Mouse (Mus musculus) hindbrain, embryonic 15.5 days (tissue): Measurements from ENCODE around the gene Spata25. TPM values are rescaled to one million over a fixed set of nuclear protein-coding genes. Genes with fewer than 3 reads are reported as not detected.

ENCODE experiments used
- ATAC-seq: fragments of 200-750 bp; cut with Nextera tagmentation; 2 replicates; pipeline ENCODE4 v1.8.0; 2017; ENCODE audit warnings: low read depth, moderate number of reproducible peaks, moderate TSS enrichment; ENCODE audit not compliant: low FRiP score
- H3K27ac ChIP-seq: fragments of 300-500 bp; sonication (generic); replicated peaks from 2 replicates; pipeline ENCODE4 v1.5.1; 2015; ENCODE audit warnings: mild to moderate bottlenecking, inconsistent platforms
- H3K27me3 ChIP-seq: fragments of 300-500 bp; sonication (generic); 2 replicates; pipeline ENCODE4 v1.6.1; 2015; ENCODE audit warnings: control low read depth, inconsistent platforms
- H3K36me3 ChIP-seq: fragments of 300-500 bp; sonication (generic); 2 replicates; pipeline ENCODE4 v1.6.1; 2015; ENCODE audit warnings: control low read depth, inconsistent platforms
- H3K4me1 ChIP-seq: fragments of 300-500 bp; sonication (generic); replicated peaks from 2 replicates; pipeline ENCODE4 v1.6.1; 2015; ENCODE audit warnings: control low read depth, inconsistent platforms
- H3K4me2 ChIP-seq: fragments of 300-500 bp; sonication (generic); 2 replicates; pipeline ENCODE4 v1.6.1; 2015; ENCODE audit warnings: moderate library complexity, mild to moderate bottlenecking, inconsistent platforms
- H3K4me3 ChIP-seq: fragments of 300-500 bp; sonication (generic); 2 replicates; pipeline ENCODE4 v1.5.1; 2015; ENCODE audit warnings: mild to moderate bottlenecking, inconsistent platforms
- H3K9ac ChIP-seq: fragments of 300-500 bp; sonication (generic); 2 replicates; pipeline ENCODE4 v1.6.1; 2015; ENCODE audit warnings: inconsistent platforms
- H3K9me3 ChIP-seq: fragments of 300-500 bp; sonication (generic); 2 replicates; pipeline ENCODE4 v1.6.1; 2016; ENCODE audit warnings: control low read depth, inconsistent platforms
- WGBS: fragments of 180-500 bp; shearing (Covaris S2); methylation state at CpG from one replicate; pipeline ENCODE4 v1.1.7; 2015; 5-methylcytosine and 5-hydroxymethylcytosine counted together
- polyA plus RNA-seq: library from polyadenylated mRNA; unstranded; fragments of >200 nt; fragmentation: Nextera tagmentation; extraction: Ambion mirVana; gene quantifications from 2 replicates; pipeline ENCODE4 v1.2.1, GENCODE M21; 2015

Gene Spata25
- polyA plus RNA-seq, 1 experiment from 2014 or later: 0.34 TPM

DNA sequence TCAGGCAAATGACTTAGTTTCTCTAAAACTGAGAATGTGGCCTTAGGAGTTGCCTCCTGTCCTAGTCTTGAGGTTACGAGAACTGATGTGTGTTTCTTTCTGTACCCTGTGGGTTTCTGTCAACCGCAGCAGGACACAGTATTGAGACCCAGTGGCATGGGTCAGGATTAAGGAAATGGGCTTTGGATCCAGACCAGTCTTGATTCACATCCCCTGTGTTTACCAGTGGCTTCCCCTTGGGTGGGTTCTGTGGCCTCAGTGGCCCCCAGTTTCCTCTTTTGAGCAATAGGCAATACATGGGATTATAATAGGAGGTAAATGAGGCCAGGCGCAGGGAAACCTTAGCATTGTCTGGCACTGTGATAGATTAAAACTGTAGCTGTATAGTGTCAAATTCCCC is 41.3 kb downstream of the Spata25 start:
- H3K36me3 ChIP-seq: peaks cover 2% of the 10 kb centered on the region; the same call in 1 of the 2 replicates
- 81% methylated on average over 3 of the region's 3 CpGs for WGBS
- no peaks in the 10 kb centered on the region for H3K27me3 ChIP-seq
- ATAC-seq: no peak
- H3K9ac ChIP-seq: peak overlapping the region; percentile 55; the same call in 1 of the 2 replicates
- H3K4me1 ChIP-seq: peaks cover 25% of the 10 kb centered on the region
- H3K4me3 ChIP-seq: peak overlapping the region; percentile 59
- H3K4me2 ChIP-seq: peak overlapping the region; percentile 89
- H3K27ac ChIP-seq: no peak overlapping the region
- no peaks in the 10 kb centered on the region for H3K9me3 ChIP-seq

DNA sequence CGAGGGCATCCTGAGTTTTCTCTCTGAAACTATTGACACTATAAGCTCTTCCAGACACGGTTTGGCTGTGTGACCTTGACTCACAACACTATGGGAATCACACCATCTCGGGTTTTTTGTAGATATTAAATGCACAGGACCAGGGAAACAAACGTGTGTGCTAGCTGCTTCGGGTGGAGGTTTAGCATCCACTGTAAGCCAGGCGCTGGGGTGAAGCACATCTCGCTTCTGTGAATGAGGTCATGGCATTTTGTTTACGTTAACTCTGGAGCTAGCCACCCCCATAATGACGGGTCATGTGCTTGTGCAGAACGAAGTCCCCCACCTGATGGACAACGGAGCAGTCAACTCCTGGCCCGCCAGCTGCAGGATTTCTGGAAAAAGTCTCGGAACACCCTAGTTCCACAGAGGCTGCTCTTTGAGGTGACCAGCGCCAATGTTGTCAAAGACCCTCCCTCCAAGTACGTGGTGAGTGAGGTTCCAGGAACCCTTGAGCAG is 41.9 kb downstream of the Spata25 start:
- 10% methylated on average over 15 of the region's 15 CpGs for WGBS
- peak; percentile 21; the same call in 1 of the 2 replicates for ATAC-seq

GRCm38 (mm10) chr2:164785481-164786387 is 42.6 kb downstream of the Spata25 start, which contains the start of gene Snx21:
TSS of gene Snx21 (plus strand) at chr2:164785823.
- Histone ChIP-seq H3K9ac (peak within 1 kb of the TSS; percentile 55), H3K27ac (peak within 1 kb of the TSS; percentile 78), H3K36me3 (peaks cover 2% of the 10 kb centered on the region; the same call in 1 of the 2 replicates), H3K9me3 (no peaks in the 10 kb centered on the region), H3K27me3 (no peaks in the 10 kb centered on the region), H3K4me2 (peak within 1 kb of the TSS; percentile 89), H3K4me1 (peaks cover 25% of the 10 kb centered on the region), H3K4me3 (peak within 1 kb of the TSS; percentile 59)
- peak; percentile 89 for ATAC-seq
- under 1% methylated on average over 64 of the region's 89 CpGs for WGBS

More for the DNA sequence above, 41.9 kb downstream of the Spata25 start:
- peak overlapping the region; percentile 59 for H3K4me3 ChIP-seq
- H3K4me2 ChIP-seq: peak overlapping the region; percentile 89
- peaks cover 25% of the 10 kb centered on the region for H3K4me1 ChIP-seq
- H3K36me3 ChIP-seq: peaks cover 2% of the 10 kb centered on the region; the same call in 1 of the 2 replicates
- no peaks in the 10 kb centered on the region for H3K27me3 ChIP-seq
- H3K27ac ChIP-seq: peak overlapping the region; percentile 78
- no peaks in the 10 kb centered on the region for H3K9me3 ChIP-seq
- H3K9ac ChIP-seq: peak overlapping the region; percentile 55

- Histone ChIP-seq H3K4me3 (peak overlapping the region; percentile 59), H3K36me3 (no peaks in the 10 kb centered on the region; the same call in 1 of the 2 replicates), H3K9ac (peak overlapping the region; percentile 55), H3K9me3 (no peaks in the 10 kb centered on the region), H3K27me3 (no peaks in the 10 kb centered on the region), H3K4me1 (peaks cover 25% of the 10 kb centered on the region), H3K27ac (peak overlapping the region; percentile 78; the same call in 1 of the 2 replicates), H3K4me2 (peak overlapping the region; percentile 89)
- no peak for ATAC-seq
- WGBS: 15% methylated on average over 7 of the region's 7 CpGs
Measured at GRCm38 (mm10) chr2:164784869-164785420, 43.4 kb downstream of the Spata25 start.

- no peak for ATAC-seq
- 82% methylated on average over 7 of the region's 7 CpGs for WGBS
- Histone ChIP-seq H3K27me3 (no peaks in the 10 kb centered on the region), H3K27ac (no peak overlapping the region), H3K4me1 (peaks cover 25% of the 10 kb centered on the region), H3K36me3 (no peaks in the 10 kb centered on the region; the same call in 1 of the 2 replicates), H3K9me3 (no peaks in the 10 kb centered on the region), H3K4me3 (no peak overlapping the region), H3K4me2 (no peak overlapping the region), H3K9ac (no peak overlapping the region)
Measured at GRCm38 (mm10) chr2:164783926-164784581, 44.3 kb downstream of the Spata25 start.

DNA sequence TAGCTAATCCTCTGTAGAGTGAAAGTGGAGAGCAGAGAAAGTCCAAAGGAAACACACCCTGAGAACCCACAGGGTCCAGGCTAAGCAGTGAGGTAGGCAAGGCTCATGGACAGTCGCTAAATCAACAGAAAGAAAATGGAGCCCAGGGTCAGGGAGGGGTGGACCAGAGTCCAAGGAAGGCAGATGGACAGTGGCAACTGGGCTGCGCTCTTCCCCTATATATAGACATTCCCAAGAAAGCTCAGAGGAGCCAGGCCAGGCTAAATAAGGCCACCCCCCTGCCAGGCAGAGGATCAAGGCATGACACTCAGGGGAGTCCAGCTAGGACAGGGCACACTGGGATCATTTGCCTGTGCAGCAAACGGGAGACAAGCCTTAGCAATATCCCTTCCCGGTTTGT is 46.5 kb downstream of the Spata25 start:
- Histone ChIP-seq H3K9ac (no peak overlapping the region), H3K27ac (no peak overlapping the region), H3K4me3 (no peak overlapping the region), H3K4me2 (no peak overlapping the region), H3K27me3 (no peaks in the 10 kb centered on the region), H3K36me3 (no peaks in the 10 kb centered on the region), H3K9me3 (no peaks in the 10 kb centered on the region), H3K4me1 (peaks cover 12% of the 10 kb centered on the region)
- ATAC-seq: no peak
- WGBS: 76% methylated on average over 4 of the region's 4 CpGs

- H3K36me3 ChIP-seq: no peaks in the 10 kb centered on the region
- H3K4me3 ChIP-seq: no peak within 1 kb of the TSS
- WGBS: 69% methylated on average over 8 of the region's 8 CpGs
- no peak within 1 kb of the TSS for H3K9ac ChIP-seq
- no peak for ATAC-seq
- no peak within 1 kb of the TSS for H3K4me2 ChIP-seq
- peaks cover under 1% of the 10 kb centered on the region for H3K4me1 ChIP-seq
- H3K27ac ChIP-seq: no peak within 1 kb of the TSS
- H3K27me3 ChIP-seq: no peaks in the 10 kb centered on the region
- H3K9me3 ChIP-seq: no peaks in the 10 kb centered on the region
Measured at GRCm38 (mm10) chr2:164779481-164780086, 48.8 kb downstream of the Spata25 start, which contains the start of gene Tnnc2. TSS of gene Tnnc2 (minus strand) at chr2:164779967.

DNA sequence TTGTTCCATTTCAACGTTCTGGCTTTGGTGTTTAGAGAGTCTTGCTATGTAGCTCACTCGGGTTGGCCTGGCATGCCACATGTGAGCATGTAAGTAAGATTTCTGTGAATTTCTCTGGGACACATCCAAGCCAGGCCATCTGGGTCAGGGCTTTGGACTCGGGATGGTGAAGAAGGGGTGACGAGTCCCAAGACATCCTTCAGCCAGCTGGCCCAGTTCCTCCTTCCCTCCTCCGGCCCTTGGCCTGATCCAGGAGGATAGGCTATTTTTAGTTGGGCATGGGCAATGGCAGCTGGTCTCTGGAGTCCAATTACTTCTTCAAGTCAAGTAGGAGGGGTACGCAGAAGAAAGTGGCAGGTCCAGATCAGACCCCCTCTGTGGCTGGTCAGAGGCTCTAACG is 49.5 kb downstream of the Spata25 start:
- WGBS: 85% methylated on average over 7 of the region's 7 CpGs
- H3K9ac ChIP-seq: no peak overlapping the region
- no peak overlapping the region for H3K27ac ChIP-seq
- no peak overlapping the region for H3K4me3 ChIP-seq
- H3K36me3 ChIP-seq: no peaks in the 10 kb centered on the region
- no peaks in the 10 kb centered on the region for H3K27me3 ChIP-seq
- no peaks in the 10 kb centered on the region for H3K9me3 ChIP-seq
- H3K4me1 ChIP-seq: no peaks in the 10 kb centered on the region
- H3K4me2 ChIP-seq: no peak overlapping the region
- ATAC-seq: no peak

- no peak overlapping the region for H3K9ac ChIP-seq
- no peak overlapping the region for H3K4me3 ChIP-seq
- ATAC-seq: no peak
- H3K27me3 ChIP-seq: no peaks in the 10 kb centered on the region
- no peaks in the 10 kb centered on the region for H3K9me3 ChIP-seq
- H3K36me3 ChIP-seq: no peaks in the 10 kb centered on the region
- H3K4me2 ChIP-seq: no peak overlapping the region
- H3K27ac ChIP-seq: no peak overlapping the region
- no peaks in the 10 kb centered on the region for H3K4me1 ChIP-seq
- 91% methylated on average over 11 of the region's 11 CpGs for WGBS
Measured at GRCm38 (mm10) chr2:164778015-164778287, 50.4 kb downstream of the Spata25 start.

DNA sequence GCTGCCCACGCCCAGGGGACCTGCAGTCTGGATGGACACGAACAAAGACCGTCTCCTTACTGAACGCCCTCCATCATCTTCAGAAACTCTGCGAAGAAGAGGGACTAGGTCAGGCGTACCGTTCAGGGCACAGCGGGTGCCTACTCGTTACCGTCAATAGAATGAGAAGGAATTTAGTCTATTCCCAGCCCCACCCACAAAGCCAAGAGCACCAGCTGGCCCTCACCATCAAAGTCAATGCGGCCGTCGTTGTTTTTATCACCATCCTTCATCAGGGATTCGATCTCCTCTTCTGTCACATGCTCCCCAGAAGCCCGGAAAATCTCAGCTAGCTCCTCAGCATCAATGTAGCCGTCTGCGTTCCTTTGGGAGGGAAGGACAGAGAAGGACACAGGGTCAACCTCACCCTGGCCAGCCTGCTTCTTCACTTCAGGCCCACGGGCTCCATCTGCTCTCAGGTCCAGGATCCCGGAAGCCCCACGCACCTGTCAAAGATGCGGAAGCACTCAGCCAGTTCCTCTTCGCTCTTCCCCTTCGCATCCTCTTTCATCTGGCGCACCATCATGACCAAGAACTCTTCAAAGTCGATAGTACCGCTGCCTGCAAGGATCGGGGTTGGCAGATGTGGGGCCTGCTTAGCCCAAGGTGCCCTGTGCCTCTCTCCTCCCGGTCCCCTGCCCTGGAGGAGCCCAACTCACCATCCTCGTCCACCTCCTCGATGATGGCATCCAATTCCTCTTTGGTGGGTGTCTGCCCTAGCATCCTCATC is 50.9 kb downstream of the Spata25 start:
- Histone ChIP-seq H3K9me3 (no peaks in the 10 kb centered on the region), H3K4me2 (no peak overlapping the region), H3K9ac (no peak overlapping the region), H3K27me3 (no peaks in the 10 kb centered on the region), H3K36me3 (no peaks in the 10 kb centered on the region), H3K4me3 (no peak overlapping the region), H3K27ac (no peak overlapping the region), H3K4me1 (no peaks in the 10 kb centered on the region)
- ATAC-seq: no peak
- 82% methylated on average over 30 of the region's 30 CpGs for WGBS

- no peak overlapping the region for H3K4me2 ChIP-seq
- no peaks in the 10 kb centered on the region for H3K27me3 ChIP-seq
- H3K27ac ChIP-seq: no peak overlapping the region
- 72% methylated on average over 17 of the region's 17 CpGs for WGBS
- no peaks in the 10 kb centered on the region for H3K9me3 ChIP-seq
- no peaks in the 10 kb centered on the region for H3K4me1 ChIP-seq
- H3K9ac ChIP-seq: no peak overlapping the region
- no peak overlapping the region for H3K4me3 ChIP-seq
- H3K36me3 ChIP-seq: no peaks in the 10 kb centered on the region
- no peak for ATAC-seq
Measured at GRCm38 (mm10) chr2:164776801-164777200, 51.5 kb downstream of the Spata25 start.
